Mouse (Mus musculus) midbrain, postnatal 0 days (tissue): Measurements from ENCODE around the gene Plb1. TPM values are rescaled to one million over a fixed set of nuclear protein-coding genes. Genes with fewer than 3 reads are reported as not detected.

Source experiments
- ATAC-seq: fragments of 200-750 bp; cut with Nextera tagmentation; 2 replicates; pipeline ENCODE4 v1.8.0; 2017; ENCODE audit warnings: moderate number of reproducible peaks, mild to moderate bottlenecking, moderate TSS enrichment, moderate library complexity; ENCODE audit not compliant: low FRiP score
- DNase-seq: peaks from one replicate; pipeline ENCODE4 v3.0.0-alpha.2; 2015; ENCODE audit warnings: low spot score
- H3K27ac ChIP-seq: fragments of 300-500 bp; sonication (generic); 2 replicates; pipeline ENCODE4 v1.5.1; 2014; ENCODE audit warnings: low read depth, mild to moderate bottlenecking, low read length, mixed read lengths
- H3K27me3 ChIP-seq: fragments of 300-500 bp; sonication (generic); 2 replicates; pipeline ENCODE4 v1.6.1; 2014; ENCODE audit warnings: low read length, control low read depth, mixed read lengths; ENCODE audit not compliant: insufficient read depth
- H3K36me3 ChIP-seq: fragments of 300-500 bp; sonication (generic); 2 replicates; pipeline ENCODE4 v1.6.1; 2014; ENCODE audit warnings: low read length, control low read depth, mixed read lengths; ENCODE audit not compliant: insufficient read depth
- H3K4me1 ChIP-seq: fragments of 300-500 bp; sonication (generic); 2 replicates; pipeline ENCODE4 v1.6.1; 2014; ENCODE audit warnings: mild to moderate bottlenecking, control low read depth, antibody characterized with exemption, low read length, mixed read lengths; ENCODE audit not compliant: insufficient read depth
- H3K4me2 ChIP-seq: fragments of 300-500 bp; sonication (generic); 2 replicates; pipeline ENCODE4 v1.6.1; 2014; ENCODE audit warnings: low read depth, mild to moderate bottlenecking, low read length, mixed read lengths; ENCODE audit not compliant: poor library complexity, severe bottlenecking
- H3K4me3 ChIP-seq: fragments of 300-500 bp; sonication (generic); 2 replicates; pipeline ENCODE4 v1.5.1; 2014; ENCODE audit warnings: low read depth, mild to moderate bottlenecking, low read length, moderate library complexity
- H3K9ac ChIP-seq: fragments of 300-500 bp; sonication (generic); replicated peaks from 2 replicates; pipeline ENCODE4 v1.6.1; 2014; ENCODE audit warnings: mild to moderate bottlenecking, low read length, moderate library complexity, mixed read lengths; ENCODE audit not compliant: poor library complexity, severe bottlenecking
- H3K9me3 ChIP-seq: fragments of 300-500 bp; sonication (generic); 2 replicates; pipeline ENCODE4 v1.6.1; 2016; ENCODE audit warnings: low read length, control low read depth
- CTCF ChIP-seq: IDR thresholded peaks from 2 replicates; pipeline ENCODE4 v1.5.1; 2016; ENCODE audit warnings: antibody characterized with exemption, mild to moderate bottlenecking
- WGBS: fragments of 180-500 bp; shearing (Covaris S2); extraction: QIAGEN DNeasy Blood & Tissue Kit; methylation state at CpG from one replicate; pipeline ENCODE4 v1.1.7; 2014; 5-methylcytosine and 5-hydroxymethylcytosine counted together
- polyA plus RNA-seq: library from polyadenylated mRNA; unstranded; fragments of >200 nt; fragmentation: Nextera tagmentation; extraction: Ambion mirVana; gene quantifications from 2 replicates; pipeline ENCODE4 v1.2.1, GENCODE M21; 2015
- total RNA-seq: library from RNA; depleted of rRNA; stranded (reverse); fragments of >200 nt; gene quantifications from 2 replicates; pipeline ENCODE4 v1.2.3, GENCODE M21; 2014

Plb1 gene
- total and polyA plus RNA-seq, 2 experiments from 2014 or later: 0.11 to 0.60 TPM

DNA sequence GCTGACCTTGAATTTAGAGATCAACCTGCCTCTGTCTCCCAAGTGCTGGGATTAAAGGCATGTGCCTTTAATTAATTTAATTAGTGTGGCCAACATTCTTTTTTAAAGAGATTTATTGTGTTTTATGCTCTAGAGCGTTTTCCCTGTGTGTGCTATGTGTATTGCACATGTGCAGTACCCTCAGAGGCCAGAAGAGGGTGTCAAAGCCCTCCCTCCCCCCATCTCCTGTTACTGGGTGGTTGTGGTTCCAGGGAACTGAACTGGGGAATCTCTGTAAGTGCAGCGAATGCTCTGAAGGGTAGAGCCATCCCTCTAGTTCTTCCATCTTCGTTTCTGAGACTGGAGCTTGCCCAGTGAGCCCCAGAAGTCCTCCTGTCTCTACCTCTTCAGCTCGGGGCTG, 2.1 kb upstream of the Plb1 start:
- H3K27me3 ChIP-seq: no peaks in the 10 kb centered on the region
- H3K4me2 ChIP-seq: no peak overlapping the region
- peak; percentile 64 for TF ChIP-seq CTCF
- 33% methylated on average over 4 of the region's 4 CpGs for WGBS
- DNase-seq (peak; percentile 17), ATAC-seq (no peak)
- H3K4me3 ChIP-seq: no peak overlapping the region
- no peaks in the 10 kb centered on the region for H3K9me3 ChIP-seq
- no peaks in the 10 kb centered on the region for H3K4me1 ChIP-seq
- H3K9ac ChIP-seq: no peak overlapping the region
- H3K36me3 ChIP-seq: no peaks in the 10 kb centered on the region
- H3K27ac ChIP-seq: no peak overlapping the region

DNA sequence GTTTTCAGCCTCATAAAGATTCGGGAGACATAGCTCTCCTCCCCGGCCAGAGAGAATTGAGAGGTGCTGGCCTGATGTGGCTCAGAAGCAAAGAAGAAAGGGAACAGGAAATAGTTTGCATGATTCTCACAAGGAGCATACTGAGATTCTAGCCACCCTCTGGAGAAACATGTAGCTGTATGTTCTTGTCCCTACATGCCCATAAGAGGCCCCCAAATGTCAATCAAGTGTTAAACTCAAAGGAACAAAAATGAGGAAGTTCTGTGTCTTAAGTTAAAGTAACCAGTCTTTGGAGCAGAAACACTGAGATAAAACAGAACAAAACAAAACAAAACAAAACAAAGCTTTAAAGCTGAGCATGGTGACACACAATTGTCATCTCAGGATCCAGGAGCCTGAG, 6.8 kb downstream of the Plb1 start:
- H3K27me3 ChIP-seq: no peaks in the 10 kb centered on the region
- no peak overlapping the region for H3K4me2 ChIP-seq
- no peak for ATAC-seq
- WGBS: 69% methylated on average over 2 of the region's 2 CpGs
- H3K27ac ChIP-seq: no peak overlapping the region
- no peak for TF ChIP-seq CTCF
- no peaks in the 10 kb centered on the region for H3K36me3 ChIP-seq
- H3K4me3 ChIP-seq: no peak overlapping the region
- H3K9me3 ChIP-seq: no peaks in the 10 kb centered on the region
- no peak for DNase-seq
- H3K4me1 ChIP-seq: no peaks in the 10 kb centered on the region
- no peak overlapping the region for H3K9ac ChIP-seq

DNA sequence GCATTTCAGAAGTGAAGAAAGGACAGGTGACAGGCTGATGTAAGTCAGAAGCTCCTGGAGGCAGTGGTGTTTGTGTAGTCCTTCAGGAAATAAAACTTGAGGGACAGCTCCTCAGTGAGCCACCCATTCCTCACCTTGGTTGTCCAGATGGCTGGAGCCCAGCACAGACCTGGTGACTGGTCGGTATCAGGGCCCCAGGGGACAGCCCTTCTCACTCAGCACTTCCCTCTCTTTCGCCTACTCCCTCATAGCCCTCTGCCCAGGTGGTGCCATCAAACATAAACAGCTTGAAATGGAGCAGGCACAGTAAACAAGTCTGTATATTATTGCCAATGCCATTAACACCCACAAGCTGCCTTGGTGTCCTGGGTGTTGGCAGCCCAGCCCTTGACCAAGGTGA, 8.2 kb downstream of the Plb1 start:
- Histone ChIP-seq H3K27me3 (no peaks in the 10 kb centered on the region), H3K9me3 (no peaks in the 10 kb centered on the region), H3K9ac (no peak overlapping the region), H3K4me1 (no peaks in the 10 kb centered on the region), H3K4me3 (no peak overlapping the region), H3K27ac (no peak overlapping the region), H3K4me2 (no peak overlapping the region), H3K36me3 (no peaks in the 10 kb centered on the region)
- ATAC-seq (no peak), DNase-seq (no peak)
- WGBS: 66% methylated on average over 2 of the region's 2 CpGs
- no peak for TF ChIP-seq CTCF

DNA sequence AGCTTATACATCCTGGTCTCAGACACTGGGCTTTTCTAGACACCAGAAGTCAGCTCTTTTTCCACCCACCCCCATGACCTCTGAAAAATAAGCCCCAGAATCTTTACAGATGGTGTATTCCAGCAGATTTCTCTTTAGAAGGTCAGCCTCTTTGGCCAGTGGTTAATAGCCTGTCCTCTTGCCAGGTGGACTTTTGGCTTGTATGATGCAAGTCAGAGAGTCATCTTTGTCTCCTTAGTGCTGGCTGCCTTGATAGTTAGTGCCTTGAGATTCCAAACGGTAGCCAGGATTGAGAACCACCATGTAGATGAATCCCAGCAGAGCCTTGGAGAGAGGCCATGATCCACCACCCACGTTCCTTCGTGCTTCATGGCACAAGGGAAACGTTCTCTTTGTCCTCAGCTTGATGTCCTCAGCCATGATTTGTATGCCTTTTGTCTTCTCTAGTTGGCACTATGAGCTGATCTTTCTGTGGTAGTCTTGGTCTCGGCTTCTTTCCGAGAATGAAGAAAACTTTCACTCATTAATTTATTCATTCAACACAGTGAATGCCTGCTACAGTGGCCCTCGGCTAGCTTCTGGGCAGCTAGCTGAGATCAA, 10.9 kb downstream of the Plb1 start:
- DNase-seq (peak; percentile 13), ATAC-seq (no peak)
- Histone ChIP-seq H3K4me2 (no peak overlapping the region), H3K4me1 (no peaks in the 10 kb centered on the region), H3K9me3 (no peaks in the 10 kb centered on the region), H3K4me3 (no peak overlapping the region), H3K27ac (no peak overlapping the region), H3K36me3 (no peaks in the 10 kb centered on the region), H3K27me3 (no peaks in the 10 kb centered on the region), H3K9ac (no peak overlapping the region)
- WGBS: 32% methylated on average over 7 of the region's 7 CpGs
- TF ChIP-seq CTCF: no peak

DNA sequence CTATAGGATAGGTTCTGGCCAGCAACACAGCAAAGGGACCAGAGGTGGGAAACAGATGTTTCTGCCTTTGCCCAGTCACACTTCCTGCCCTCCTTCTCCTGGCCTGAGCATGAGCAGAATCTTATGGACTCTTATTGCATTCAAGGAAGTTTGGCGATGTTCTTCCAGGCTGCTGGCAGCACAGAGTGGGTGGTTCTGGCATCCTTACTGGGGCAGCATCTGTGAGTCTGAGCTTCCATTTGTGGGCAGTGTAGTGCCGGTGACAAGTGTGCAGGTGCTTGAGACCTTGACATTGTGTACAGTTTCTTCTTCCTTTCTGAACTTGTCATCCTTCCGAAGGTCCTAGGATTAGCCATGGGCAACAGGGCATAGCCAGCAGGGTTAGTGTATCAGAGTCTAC, 12.9 kb downstream of the Plb1 start:
- Histone ChIP-seq H3K9ac (no peak overlapping the region), H3K9me3 (no peaks in the 10 kb centered on the region), H3K36me3 (no peaks in the 10 kb centered on the region), H3K4me3 (no peak overlapping the region), H3K4me1 (no peaks in the 10 kb centered on the region), H3K27me3 (no peaks in the 10 kb centered on the region), H3K27ac (no peak overlapping the region), H3K4me2 (no peak overlapping the region)
- 94% methylated on average over 3 of the region's 3 CpGs for WGBS
- DNase-seq: no peak
- no peak for TF ChIP-seq CTCF
- no peak for ATAC-seq

DNA sequence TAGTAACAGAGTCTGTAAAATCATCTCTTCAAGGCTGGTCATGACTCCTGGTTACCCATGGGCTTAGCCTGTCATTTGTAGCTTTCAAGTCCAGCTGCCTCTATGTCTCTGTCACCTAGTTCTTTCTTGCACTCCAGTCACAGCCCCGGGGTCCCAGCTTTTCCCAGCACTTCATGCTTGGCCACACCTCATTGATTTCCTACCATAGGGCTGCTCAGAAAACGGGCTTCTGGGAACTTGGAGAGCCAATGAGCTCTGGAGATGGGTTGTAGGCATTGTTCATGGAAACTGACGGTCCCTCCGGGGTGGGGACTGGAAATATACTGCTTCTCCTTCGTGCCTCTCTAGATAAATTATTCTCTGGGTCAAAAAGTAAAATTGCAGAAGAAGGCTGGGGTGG, 28.2 kb downstream of the Plb1 start:
- TF ChIP-seq CTCF: no peak
- H3K27ac ChIP-seq: no peak overlapping the region
- DNase-seq (no peak), ATAC-seq (no peak)
- H3K36me3 ChIP-seq: no peaks in the 10 kb centered on the region
- no peaks in the 10 kb centered on the region for H3K4me1 ChIP-seq
- no peak overlapping the region for H3K4me2 ChIP-seq
- H3K9me3 ChIP-seq: no peaks in the 10 kb centered on the region
- WGBS: 28% methylated on average over 5 of the region's 5 CpGs
- H3K4me3 ChIP-seq: no peak overlapping the region
- no peaks in the 10 kb centered on the region for H3K27me3 ChIP-seq
- H3K9ac ChIP-seq: no peak overlapping the region
